Mouse (Mus musculus) ES-E14 (cell line): Measurements from ENCODE around the gene Sbno2. TPM values are rescaled to one million over a fixed set of nuclear protein-coding genes. Genes with fewer than 3 reads are reported as not detected.

Source experiments
- DNase-seq: peaks from one replicate; pipeline ENCODE4 v3.0.0-alpha.2; 2013; ENCODE audit warnings: low read depth, low spot score
- H3K27ac ChIP-seq: 2 replicates; pipeline ENCODE4 v1.5.1; 2012; ENCODE audit warnings: low read depth, mild to moderate bottlenecking, low read length, moderate library complexity, mixed read lengths; ENCODE audit not compliant: poor library complexity, insufficient read depth, severe bottlenecking
- H3K36me3 ChIP-seq: 2 replicates; pipeline ENCODE4 v1.6.1; 2012; ENCODE audit warnings: mild to moderate bottlenecking, low read length, moderate library complexity, mixed read lengths; ENCODE audit not compliant: control insufficient read depth, poor library complexity, insufficient read depth, severe bottlenecking
- H3K4me1 ChIP-seq, 2 experiments: fragments of 150-350 bp in 1 of 2; sonication (generic) in 1 of 2; 2 replicates each; pipeline ENCODE4 v1.6.1; 2012; ENCODE audit warnings: low read length in 2 of 2, mild to moderate bottlenecking in 1 of 2, mixed read lengths in 1 of 2; ENCODE audit not compliant: control insufficient read depth in 2 of 2, insufficient read depth in 2 of 2, poor library complexity in 1 of 2
- H3K4me3 ChIP-seq, 2 experiments: fragments of 150-350 bp in 1 of 2; sonication (generic) in 1 of 2; 2 replicates each; pipeline ENCODE4 v1.5.1; 2012; ENCODE audit warnings: low read length in 2 of 2, low read depth in 1 of 2, mild to moderate bottlenecking in 1 of 2, mixed read lengths in 1 of 2; ENCODE audit not compliant: insufficient read depth in 1 of 2, poor library complexity in 1 of 2, severe bottlenecking in 1 of 2
- H3K9ac ChIP-seq: 2 replicates; pipeline ENCODE4 v1.6.1; 2012; ENCODE audit warnings: low read depth, mild to moderate bottlenecking, low read length, mixed read lengths; ENCODE audit not compliant: poor library complexity, insufficient read depth, severe bottlenecking
- H3K9me3 ChIP-seq: fragments of 150-350 bp; sonication (generic); 2 replicates; pipeline ENCODE4 v1.6.1; 2012; ENCODE audit warnings: low read depth, mild to moderate bottlenecking, low read length; ENCODE audit not compliant: control insufficient read depth, insufficient read depth
- CHD2 ChIP-seq: IDR thresholded peaks from 2 replicates; pipeline ENCODE4 v1.6.1; 2014; ENCODE audit warnings: mild to moderate bottlenecking, low read depth, low read length, inconsistent platforms
- HCFC1 ChIP-seq: IDR thresholded peaks from 2 replicates; pipeline ENCODE4 v1.6.1; 2012; ENCODE audit warnings: low read length, inconsistent platforms, borderline replicate concordance; ENCODE audit not compliant: insufficient read depth
- MAFK ChIP-seq: IDR thresholded peaks from 2 replicates; pipeline ENCODE4 v1.6.1; 2014; ENCODE audit warnings: mild to moderate bottlenecking, low read depth, low read length, inconsistent platforms; ENCODE audit not compliant: insufficient read depth
- ZC3H11A ChIP-seq: IDR thresholded peaks from 2 replicates; pipeline ENCODE4 v1.6.1; 2012; ENCODE audit warnings: low read depth, mild to moderate bottlenecking, inconsistent platforms, low read length, borderline replicate concordance
- ZNF384 ChIP-seq: IDR thresholded peaks from 2 replicates; pipeline ENCODE4 v1.6.1; 2012; ENCODE audit warnings: low read depth, low read length, inconsistent platforms
- in situ Hi-C, 2 experiments: fragments of 600-800 bp; cut with MboI; formaldehyde crosslinking; loops; one replicate each; pipeline ENCODE4 v1.15.1; 2025; ENCODE audit warnings: low sequenced_read_pairs in 2 of 2, inconsistent platforms in 1 of 2; ENCODE audit not compliant: unreplicated experiment in 2 of 2
- total RNA-seq: library from RNA; depleted of rRNA; stranded (reverse); fragments of 300-350 nt; gene quantifications from 2 replicates; pipeline ENCODE4 v1.2.3, GENCODE M21; 2012

Gene Sbno2
- total RNA-seq, 1 experiment, result 36.6 TPM

- H3K9me3 ChIP-seq, result no peaks in the 10 kb centered on the region
- peaks cover 3% of the 10 kb centered on the region; the same call in 1 of the 2 replicates for H3K36me3 ChIP-seq
- DNase-seq, result no peak
- TF ChIP-seq CHD2 (no peak), HCFC1 (no peak), MAFK (no peak), ZNF384 (no peak), ZC3H11A (no peak)
- peaks cover 0 to 45% of the 10 kb centered on the region in 2 experiments; a peak in 3 of 4 replicates for H3K4me1 ChIP-seq
- no peak overlapping the region for H3K4me3 ChIP-seq
- no peak overlapping the region for H3K9ac ChIP-seq
- H3K27ac ChIP-seq, result no peak overlapping the region
- in situ Hi-C loops, result no loop called here
Observed at GRCm38 (mm10) chr10:80022806-80023205, 82.6 kb downstream of the Sbno2 start.

GRCm38 (mm10) chr10:80022164-80022563 is 83.2 kb downstream of the Sbno2 start:
- Histone ChIP-seq H3K4me3 (no peak overlapping the region), H3K27ac (no peak overlapping the region), H3K9ac (no peak overlapping the region), H3K36me3 (peaks cover 3% of the 10 kb centered on the region; the same call in 1 of the 2 replicates), H3K4me1 (peaks cover 0 to 44% of the 10 kb centered on the region in 2 experiments; a peak in 3 of 4 replicates), H3K9me3 (no peaks in the 10 kb centered on the region)
- in situ Hi-C loops, result no loop called here
- no peak for DNase-seq
- no peak for TF ChIP-seq HCFC1
- TF ChIP-seq CHD2, result no peak
- no peak for TF ChIP-seq ZC3H11A
- no peak for TF ChIP-seq ZNF384
- no peak for TF ChIP-seq MAFK

GRCm38 (mm10) chr10:80021320-80021641 is 84.1 kb downstream of the Sbno2 start:
- no peak overlapping the region for H3K4me3 ChIP-seq
- in situ Hi-C loops, result no loop called here
- H3K9me3 ChIP-seq, result no peaks in the 10 kb centered on the region
- H3K9ac ChIP-seq, result no peak overlapping the region
- peaks cover 0 to 43% of the 10 kb centered on the region in 2 experiments; a peak in 3 of 4 replicates for H3K4me1 ChIP-seq
- no peak for DNase-seq
- H3K27ac ChIP-seq, result no peak overlapping the region
- TF ChIP-seq CHD2, result no peak
- TF ChIP-seq MAFK, result no peak
- no peak for TF ChIP-seq HCFC1
- TF ChIP-seq ZNF384, result no peak
- no peak for TF ChIP-seq ZC3H11A
- H3K36me3 ChIP-seq, result peaks cover 3% of the 10 kb centered on the region; the same call in 1 of the 2 replicates

GRCm38 (mm10) chr10:80020603-80021319 is 84.6 kb downstream of the Sbno2 start:
- no peak overlapping the region for H3K27ac ChIP-seq
- in situ Hi-C loops, result no loop called here
- H3K9me3 ChIP-seq, result no peaks in the 10 kb centered on the region
- H3K4me1 ChIP-seq, result peaks cover 0 to 39% of the 10 kb centered on the region in 2 experiments; a peak in 3 of 4 replicates
- H3K36me3 ChIP-seq, result peaks cover 3% of the 10 kb centered on the region; the same call in 1 of the 2 replicates
- no peak for TF ChIP-seq ZC3H11A
- TF ChIP-seq ZNF384, result no peak
- TF ChIP-seq CHD2, result no peak
- no peak overlapping the region for H3K9ac ChIP-seq
- DNase-seq, result no peak
- H3K4me3 ChIP-seq, result no peak overlapping the region
